Mouse (Mus musculus): ENCODE results near the gene Ilkap.

GRCm38 (mm10) chr1:91439776-91440175 lies 41.2 kb upstream of the Ilkap start:
- TF ChIP-seq HCFC1 (IDR thresholded peaks at IDR 0.05; ENCODE audit: borderline replicate concordance, insufficient read depth, low read length) (no peak), ZC3H11A (IDR thresholded peaks at IDR 0.05; ENCODE audit: borderline replicate concordance, low read depth, low read length) (no peak), CHD2 (IDR thresholded peaks at IDR 0.05; ENCODE audit: low read depth, low read length) (no peak)

Data from ES-E14 (cell line).